Comparison of ENCODE assay signal across 21 mouse cellular contexts in the genomic region with DNA sequence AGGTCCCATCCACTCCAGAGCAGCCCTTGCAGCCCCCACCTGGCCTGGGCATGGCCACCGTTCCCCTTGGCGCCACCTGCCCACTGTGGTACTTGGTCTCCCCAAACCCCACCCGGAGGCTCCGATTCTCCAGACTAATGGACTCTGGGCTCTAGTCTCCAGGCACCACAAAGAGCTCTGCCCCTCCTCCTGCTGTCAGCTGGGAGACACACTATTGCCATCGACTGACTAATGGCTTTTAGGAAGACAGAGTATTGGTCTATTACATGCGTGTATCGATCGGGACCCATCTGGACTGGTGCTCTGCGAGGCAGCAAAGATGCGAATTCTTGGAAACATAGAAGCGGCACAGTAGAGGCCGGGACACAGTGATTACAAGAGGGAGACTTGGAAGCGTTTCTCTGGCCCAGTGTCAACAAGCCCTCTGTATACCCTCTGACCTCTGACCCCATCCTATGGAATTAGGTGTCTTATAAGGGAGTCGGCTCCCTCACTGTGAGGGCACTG. TPM values are rescaled to one million over a fixed set of nuclear protein-coding genes. Genes with fewer than 3 reads are reported as not detected.
DNase-seq lines count a peak whose midpoint lies in the region; ATAC-seq and TF ChIP-seq lines count a peak whose summit lies in the region.
"Had no signal": no experiment of that assay in that cellular context is flagged by ENCODE, and none has a peak within 500 bp of the region (broad histone marks: within the 10 kb centered on the region; RNA-seq: fewer than 3 reads in every experiment).

No protein-coding gene starts in this region.

- H3K27me3 ChIP-seq in forebrain, embryonic 10.5 days (ENCODE audit: poor library complexity, severe bottlenecking): peaks cover 3% of the 10 kb centered on the region; the same call in 1 of the 2 replicates
- H3K27me3 ChIP-seq in forebrain, embryonic 11.5 days (ENCODE audit: control insufficient read depth, insufficient read depth, low read length): no peaks in the 10 kb centered on the region; the same call in 1 of the 2 replicates
- H3K27me3 ChIP-seq in hindbrain, embryonic 13.5 days: peaks cover 5% of the 10 kb centered on the region; the same call in 1 of the 2 replicates
- no peaks in the 10 kb centered on the region for H3K27me3 ChIP-seq in neural tube, embryonic 11.5 days (ENCODE audit: control insufficient read depth, insufficient read depth, low read length)

- peaks cover 53% of the 10 kb centered on the region for H3K4me1 ChIP-seq in forebrain, embryonic 10.5 days
- H3K4me1 ChIP-seq in forebrain, embryonic 11.5 days (replicated peaks; ENCODE audit: control insufficient read depth, insufficient read depth, low read length): peaks cover 2% of the 10 kb centered on the region; the same call in 1 of the 2 replicates
- peaks cover 73% of the 10 kb centered on the region for H3K4me1 ChIP-seq in hindbrain, embryonic 13.5 days (replicated peaks)
- H3K4me1 ChIP-seq in neural tube, embryonic 11.5 days (ENCODE audit: control insufficient read depth, insufficient read depth, low read length): peaks cover 7% of the 10 kb centered on the region; the same call in 1 of the 2 replicates
- H3K4me1 ChIP-seq: embryonic facial prominence, embryonic 13.5 days had no signal

- DNase-seq in forebrain, embryonic 10.5 days (ENCODE audit: extremely low spot score, low spot score): no peak
- DNase-seq in forebrain, embryonic 11.5 days (ENCODE audit: low spot score): no peak
- DNase-seq in brain, embryonic 14.5 days (ENCODE audit: low read depth): peak; percentile 49
- peak; percentile 49 for DNase-seq in neural tube, embryonic 11.5 days (ENCODE audit: low spot score)
- DNase-seq in cerebellum, adult 11 months: no peak
- no peak for DNase-seq in thymus, postnatal 14 days
- DNase-seq in cerebellum, adult 18-20 months: no peak
- DNase-seq: adrenal gland, adult 2 months; cerebellum, postnatal 25 days; gastrocnemius, postnatal 25 days; heart, postnatal 10 days; kidney, adult 8-10 months; kidney, postnatal 36 days; layer of hippocampus, postnatal 36 days; lung, adult 2 months; lung, postnatal 4 days; thymus, postnatal 4 days had no signal

- no peak for TF ChIP-seq CTCF in brain, embryonic 14.5 days (IDR thresholded peaks at IDR 0.05; ENCODE audit: borderline replicate concordance, extremely low read depth, insufficient read depth, insufficient read length)

- H3K9me3 ChIP-seq in forebrain, embryonic 10.5 days: no peaks in the 10 kb centered on the region
- H3K9me3 ChIP-seq in forebrain, embryonic 11.5 days (ENCODE audit: control insufficient read depth, low read length): no peaks in the 10 kb centered on the region
- no peaks in the 10 kb centered on the region for H3K9me3 ChIP-seq in hindbrain, embryonic 13.5 days
- no peaks in the 10 kb centered on the region for H3K9me3 ChIP-seq in neural tube, embryonic 11.5 days (ENCODE audit: control insufficient read depth, low read length)
- H3K9me3 ChIP-seq: embryonic facial prominence, embryonic 13.5 days had no signal

- ATAC-seq in forebrain, embryonic 11.5 days (replicated peaks; ENCODE audit: low FRiP score): no peak
- ATAC-seq in hindbrain, embryonic 13.5 days (ENCODE audit: low FRiP score): no peak
- no peak for ATAC-seq in neural tube, embryonic 11.5 days (ENCODE audit: insufficient read depth, low FRiP score, low TSS enrichment)
- ATAC-seq: forebrain, embryonic 14.5 days; inflammation-experienced regulatory T-cells, adult 6 months had no signal

- no peaks in the 10 kb centered on the region for H3K36me3 ChIP-seq in forebrain, embryonic 10.5 days (replicated peaks)
- no peaks in the 10 kb centered on the region for H3K36me3 ChIP-seq in forebrain, embryonic 11.5 days (ENCODE audit: control insufficient read depth, insufficient read depth, low read length)
- no peaks in the 10 kb centered on the region for H3K36me3 ChIP-seq in hindbrain, embryonic 13.5 days
- H3K36me3 ChIP-seq in neural tube, embryonic 11.5 days (ENCODE audit: control insufficient read depth, insufficient read depth, low read length): no peaks in the 10 kb centered on the region
- H3K36me3 ChIP-seq: embryonic facial prominence, embryonic 13.5 days had no signal

- no peak overlapping the region for H3K4me2 ChIP-seq in forebrain, embryonic 11.5 days (ENCODE audit: low read depth, low read length, severe bottlenecking)
- no peak overlapping the region for H3K4me2 ChIP-seq in hindbrain, embryonic 13.5 days
- no peak overlapping the region for H3K4me2 ChIP-seq in neural tube, embryonic 11.5 days (ENCODE audit: low read depth)
- H3K4me2 ChIP-seq: embryonic facial prominence, embryonic 13.5 days had no signal

- peak overlapping the region; percentile 22; the same call in 1 of the 2 replicates for H3K27ac ChIP-seq in forebrain, embryonic 10.5 days
- H3K27ac ChIP-seq in forebrain, embryonic 11.5 days (ENCODE audit: low read depth, low read length): no peak overlapping the region
- peak overlapping the region; percentile 58 for H3K27ac ChIP-seq in hindbrain, embryonic 13.5 days
- peak overlapping the region; percentile 76 for H3K27ac ChIP-seq in neural tube, embryonic 11.5 days (ENCODE audit: low read depth, low read length)
- H3K27ac ChIP-seq: embryonic facial prominence, embryonic 13.5 days had no signal

- TF ChIP-seq POLR2A in brain, embryonic 14.5 days (IDR thresholded peaks at IDR 0.05; ENCODE audit: borderline replicate concordance, extremely low read depth, insufficient read depth, insufficient read length, poor library complexity, severe bottlenecking): no peak

- no peak overlapping the region for H3K4me3 ChIP-seq in forebrain, embryonic 10.5 days
- H3K4me3 ChIP-seq in forebrain, embryonic 11.5 days (ENCODE audit: low read depth, low read length): no peak overlapping the region
- no peak overlapping the region for H3K4me3 ChIP-seq in hindbrain, embryonic 13.5 days
- no peak overlapping the region for H3K4me3 ChIP-seq in neural tube, embryonic 11.5 days (ENCODE audit: low read depth, low read length)
- H3K4me3 ChIP-seq: embryonic facial prominence, embryonic 13.5 days had no signal

- 79% methylated on average over 14 of the region's 14 CpGs for WGBS in forebrain, embryonic 10.5 days
- 76% methylated on average over 14 of the region's 14 CpGs for WGBS in forebrain, embryonic 11.5 days
- 47% methylated on average over 14 of the region's 14 CpGs for WGBS in hindbrain, embryonic 13.5 days
- WGBS in neural tube, embryonic 11.5 days: 53% methylated on average over 14 of the region's 14 CpGs

- no peak overlapping the region for H3K9ac ChIP-seq in forebrain, embryonic 11.5 days (ENCODE audit: low read length)
- no peak overlapping the region for H3K9ac ChIP-seq in hindbrain, embryonic 13.5 days
- H3K9ac ChIP-seq in neural tube, embryonic 11.5 days (ENCODE audit: low read length): no peak overlapping the region; the same call in 1 of the 2 replicates
- H3K9ac ChIP-seq: embryonic facial prominence, embryonic 13.5 days had no signal

RNA-seq across cellular contexts. Expression of gene Shisal1, which starts 49.2 kb away (rescaled TPM):
- 1.0 TPM in 2 replicates for polyA plus RNA-seq in forebrain, embryonic 10.5 days (2016; fragmentation: Nextera tagmentation; extraction: Ambion mirVana)
- polyA plus RNA-seq in forebrain, embryonic 11.5 days (2014; fragmentation: Nextera tagmentation; extraction: Ambion mirVana): 3.8 and 4.4 TPM in 2 replicates
- polyA plus RNA-seq in brain, embryonic 14.5 days (2012; rRNA removed): 28.5 and 36.5 TPM in 2 replicates
- polyA plus RNA-seq in hindbrain, embryonic 13.5 days (2015; fragmentation: Nextera tagmentation; extraction: Ambion mirVana): 9.5 and 10.9 TPM in 2 replicates
- polyA plus RNA-seq in neural tube, embryonic 11.5 days (2014; fragmentation: Nextera tagmentation; extraction: Ambion mirVana): 5.3 and 7.3 TPM in 2 replicates
- polyA plus RNA-seq: inflammation-experienced regulatory T-cells, adult 6 months had no signal

Comparison
In these comparisons a context has a peak if more than half of its experiments do, and no peak if none do; other contexts are left out.
1. DNase-seq: peak in brain, embryonic 14.5 days (single experiment) and neural tube, embryonic 11.5 days (single experiment); none in forebrain, embryonic 10.5 days (single experiment), forebrain, embryonic 11.5 days (single experiment), cerebellum, adult 11 months (single experiment), thymus, postnatal 14 days (single experiment) and cerebellum, adult 18-20 months (0 of 2).